Mouse (Mus musculus) kidney, embryonic 15.5 days (tissue): ENCODE data around the gene Ranbp3l. TPM values are rescaled to one million over a fixed set of nuclear protein-coding genes. Genes with fewer than 3 reads are reported as not detected.

Source experiments
- ATAC-seq: fragments of 200-750 bp; cut with Nextera tagmentation; replicated peaks from 2 replicates; pipeline ENCODE4 v1.8.0; 2017; ENCODE audit warnings: moderate TSS enrichment; ENCODE audit not compliant: low FRiP score
- H3K27ac ChIP-seq: fragments of 300-500 bp; sonication (generic); 2 replicates; pipeline ENCODE4 v1.5.1; 2015; ENCODE audit warnings: mild to moderate bottlenecking, inconsistent platforms
- H3K27me3 ChIP-seq: fragments of 300-500 bp; sonication (generic); 2 replicates; pipeline ENCODE4 v1.6.1; 2015; ENCODE audit warnings: inconsistent platforms
- H3K36me3 ChIP-seq: fragments of 300-500 bp; sonication (generic); 2 replicates; pipeline ENCODE4 v1.6.1; 2015; ENCODE audit warnings: inconsistent platforms
- H3K4me1 ChIP-seq: fragments of 300-500 bp; sonication (generic); 2 replicates; pipeline ENCODE4 v1.6.1; 2015; ENCODE audit warnings: inconsistent platforms
- H3K4me2 ChIP-seq: fragments of 300-500 bp; sonication (generic); 2 replicates; pipeline ENCODE4 v1.6.1; 2015; ENCODE audit warnings: moderate library complexity, mild to moderate bottlenecking, inconsistent platforms
- H3K4me3 ChIP-seq: fragments of 300-500 bp; sonication (generic); replicated peaks from 2 replicates; pipeline ENCODE4 v1.5.1; 2015; ENCODE audit warnings: mild to moderate bottlenecking, inconsistent platforms
- H3K9ac ChIP-seq: fragments of 300-500 bp; sonication (generic); 2 replicates; pipeline ENCODE4 v1.6.1; 2015; ENCODE audit warnings: mild to moderate bottlenecking, inconsistent platforms
- H3K9me3 ChIP-seq: fragments of 300-500 bp; sonication (generic); replicated peaks from 2 replicates; pipeline ENCODE4 v1.6.1; 2016; ENCODE audit warnings: inconsistent platforms
- WGBS: fragments of 180-500 bp; shearing (Covaris S2); methylation state at CpG from one replicate; pipeline ENCODE4 v1.1.7; 2015; ENCODE audit warnings: mixed read lengths; 5-methylcytosine and 5-hydroxymethylcytosine counted together
- polyA plus RNA-seq: library from polyadenylated mRNA; unstranded; fragments of >200 nt; fragmentation: Nextera tagmentation; extraction: Ambion mirVana; gene quantifications from 2 replicates; pipeline ENCODE4 v1.2.1, GENCODE M21; 2015

Gene Ranbp3l
- polyA plus RNA-seq, 1 experiment from 2014 or later: 1.9 TPM

DNA sequence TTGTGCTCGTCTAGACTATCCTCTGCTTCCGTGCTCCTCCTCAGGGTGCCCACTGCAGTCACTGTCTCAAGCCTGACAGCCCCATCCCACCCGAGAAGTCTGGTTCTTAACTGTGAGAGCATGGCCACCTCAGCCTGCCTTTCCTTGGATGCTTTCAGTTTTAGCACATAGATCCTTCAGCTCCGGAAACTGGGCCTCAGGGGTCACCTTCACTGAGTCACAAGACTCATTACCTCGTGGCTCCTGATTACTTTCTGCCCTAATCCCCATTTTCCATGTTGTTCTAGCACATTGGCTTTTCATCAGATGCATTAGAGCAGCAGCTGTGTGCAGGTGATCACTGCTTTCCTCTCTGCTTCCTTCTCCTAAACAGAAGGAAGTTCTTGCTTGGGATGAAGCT is 119.7 kb downstream of the Ranbp3l start:
- Histone ChIP-seq H3K4me3 (no peak overlapping the region), H3K27me3 (no peaks in the 10 kb centered on the region), H3K36me3 (peaks cover 31% of the 10 kb centered on the region), H3K9me3 (no peaks in the 10 kb centered on the region), H3K4me1 (peaks cover 13% of the 10 kb centered on the region), H3K4me2 (no peak overlapping the region), H3K27ac (no peak overlapping the region), H3K9ac (no peak overlapping the region)
- no peak for ATAC-seq
- WGBS: 77% methylated on average over 5 of the region's 5 CpGs

- ATAC-seq: no peak
- H3K4me2 ChIP-seq: no peak overlapping the region
- WGBS: 91% methylated on average over 17 of the region's 17 CpGs
- H3K27me3 ChIP-seq: no peaks in the 10 kb centered on the region
- H3K4me1 ChIP-seq: peaks cover 13% of the 10 kb centered on the region
- no peak overlapping the region for H3K9ac ChIP-seq
- H3K9me3 ChIP-seq: no peaks in the 10 kb centered on the region
- peak overlapping the region; percentile 4; the same call in 1 of the 2 replicates for H3K27ac ChIP-seq
- H3K4me3 ChIP-seq: no peak overlapping the region
- peaks cover 37% of the 10 kb centered on the region for H3K36me3 ChIP-seq
Observed at GRCm38 (mm10) chr15:9087895-9088682, 120.3 kb downstream of the Ranbp3l start.

DNA sequence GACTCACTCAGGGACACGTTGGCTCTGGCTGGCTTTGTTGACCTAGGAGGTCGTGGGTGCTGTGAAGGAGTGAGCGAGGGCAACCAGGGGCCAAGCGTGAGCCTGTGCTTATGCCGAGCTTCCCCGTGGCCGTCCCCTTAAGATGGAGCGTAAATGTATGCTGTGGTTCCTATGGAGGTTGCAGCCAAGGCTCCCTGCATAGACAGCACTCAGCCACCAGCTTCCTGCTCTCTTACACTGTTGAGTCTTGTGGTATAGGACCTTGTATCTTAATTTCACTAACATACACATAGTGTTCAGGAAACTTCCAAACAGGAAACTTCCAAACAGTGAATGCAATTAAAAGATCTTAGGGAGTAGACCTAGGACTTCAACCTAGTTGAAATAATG is 120.9 kb downstream of the Ranbp3l start:
- 59% methylated on average over 8 of the region's 8 CpGs for WGBS
- H3K27ac ChIP-seq: peak overlapping the region; percentile 4; the same call in 1 of the 2 replicates
- no peak for ATAC-seq

DNA sequence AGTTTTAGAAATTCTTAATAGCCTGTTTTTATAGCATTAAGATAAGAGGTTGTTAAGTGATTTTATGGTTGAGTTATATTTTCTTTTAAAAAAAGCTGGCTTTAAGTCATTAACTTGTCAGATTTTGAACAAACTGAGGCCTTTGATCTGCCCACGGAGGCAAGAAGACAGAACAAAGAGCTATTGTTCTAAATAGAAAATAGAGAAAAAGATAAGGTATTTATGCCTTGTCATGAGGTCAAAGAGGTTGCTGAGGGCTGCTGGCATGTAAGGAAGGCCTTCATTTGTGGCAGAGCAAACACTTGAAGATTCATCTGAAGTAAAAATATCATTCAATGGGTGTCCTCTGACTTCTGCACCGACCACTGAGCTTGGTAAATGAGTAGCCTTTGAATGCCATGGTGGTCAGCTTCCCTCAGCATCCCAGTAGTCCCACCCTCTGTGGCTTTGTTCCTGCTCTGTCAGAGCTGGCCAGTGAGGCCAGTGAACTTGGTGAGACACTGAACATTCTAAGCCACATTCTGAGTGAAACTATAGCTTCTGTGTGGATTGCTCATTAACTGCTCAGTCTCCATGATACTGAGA is 121.5 kb downstream of the Ranbp3l start:
- Histone ChIP-seq H3K36me3 (peaks cover 44% of the 10 kb centered on the region), H3K4me2 (no peak overlapping the region), H3K9ac (no peak overlapping the region), H3K4me3 (no peak overlapping the region), H3K27ac (no peak overlapping the region), H3K4me1 (peaks cover 18% of the 10 kb centered on the region), H3K9me3 (no peaks in the 10 kb centered on the region), H3K27me3 (no peaks in the 10 kb centered on the region)
- ATAC-seq: peak; percentile 60
- WGBS: 17% methylated on average over 2 of the region's 2 CpGs

More for the DNA sequence above, 120.9 kb downstream of the Ranbp3l start:
- Histone ChIP-seq H3K4me1 (peaks cover 13% of the 10 kb centered on the region), H3K9ac (no peak overlapping the region), H3K36me3 (peaks cover 42% of the 10 kb centered on the region), H3K27me3 (no peaks in the 10 kb centered on the region), H3K9me3 (no peaks in the 10 kb centered on the region), H3K4me2 (no peak overlapping the region), H3K4me3 (no peak overlapping the region)

DNA sequence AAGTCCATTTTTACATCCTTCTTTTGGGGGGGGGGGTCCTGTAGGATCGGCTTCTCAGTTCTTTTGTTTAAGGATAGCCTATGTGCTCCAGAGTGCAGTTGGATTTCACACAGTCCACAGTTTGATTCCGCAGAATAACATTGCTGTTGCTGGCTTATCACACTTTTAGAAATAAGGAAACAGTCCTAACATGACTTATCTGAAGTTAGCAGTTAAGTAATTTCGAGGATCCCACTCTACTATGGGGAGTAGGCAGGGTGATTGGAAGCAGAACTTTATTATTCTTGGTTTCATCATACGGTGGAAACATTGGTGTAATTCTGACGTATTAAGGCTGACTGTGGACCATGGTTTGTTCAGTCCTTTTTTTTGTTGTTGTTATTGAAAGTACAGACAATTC is 122.9 kb downstream of the Ranbp3l start:
- no peak overlapping the region for H3K4me2 ChIP-seq
- peaks cover 24% of the 10 kb centered on the region for H3K4me1 ChIP-seq
- H3K9ac ChIP-seq: no peak overlapping the region
- 91% methylated on average over 5 of the region's 5 CpGs for WGBS
- no peak overlapping the region for H3K4me3 ChIP-seq
- no peaks in the 10 kb centered on the region for H3K27me3 ChIP-seq
- H3K27ac ChIP-seq: no peak overlapping the region
- H3K36me3 ChIP-seq: peaks cover 42% of the 10 kb centered on the region
- H3K9me3 ChIP-seq: no peaks in the 10 kb centered on the region
- ATAC-seq: no peak

- no peak overlapping the region for H3K9ac ChIP-seq
- H3K9me3 ChIP-seq: no peaks in the 10 kb centered on the region
- WGBS: 69% methylated on average over 11 of the region's 11 CpGs
- peak overlapping the region; percentile 41 for H3K4me2 ChIP-seq
- no peak overlapping the region for H3K27ac ChIP-seq
- 0 out of 2 replicates have a peak overlapping the region, but pooled peaks have one; percentile 7 for H3K4me3 ChIP-seq
- H3K27me3 ChIP-seq: no peaks in the 10 kb centered on the region
- ATAC-seq: peak; percentile 47
- H3K4me1 ChIP-seq: peaks cover 16% of the 10 kb centered on the region
- peaks cover 43% of the 10 kb centered on the region for H3K36me3 ChIP-seq
Observed at GRCm38 (mm10) chr15:9093598-9094365, 126.0 kb downstream of the Ranbp3l start.

GRCm38 (mm10) chr15:9094366-9094750 is 126.6 kb downstream of the Ranbp3l start:
- ATAC-seq: peak; percentile 94
- Histone ChIP-seq H3K27ac (no peak overlapping the region), H3K4me1 (peaks cover 15% of the 10 kb centered on the region), H3K36me3 (peaks cover 43% of the 10 kb centered on the region), H3K9ac (no peak overlapping the region), H3K9me3 (no peaks in the 10 kb centered on the region), H3K4me3 (0 out of 2 replicates have a peak overlapping the region, but pooled peaks have one; percentile 7), H3K4me2 (peak overlapping the region; percentile 41), H3K27me3 (no peaks in the 10 kb centered on the region)
- WGBS: 20% methylated on average over 13 of the region's 13 CpGs

DNA sequence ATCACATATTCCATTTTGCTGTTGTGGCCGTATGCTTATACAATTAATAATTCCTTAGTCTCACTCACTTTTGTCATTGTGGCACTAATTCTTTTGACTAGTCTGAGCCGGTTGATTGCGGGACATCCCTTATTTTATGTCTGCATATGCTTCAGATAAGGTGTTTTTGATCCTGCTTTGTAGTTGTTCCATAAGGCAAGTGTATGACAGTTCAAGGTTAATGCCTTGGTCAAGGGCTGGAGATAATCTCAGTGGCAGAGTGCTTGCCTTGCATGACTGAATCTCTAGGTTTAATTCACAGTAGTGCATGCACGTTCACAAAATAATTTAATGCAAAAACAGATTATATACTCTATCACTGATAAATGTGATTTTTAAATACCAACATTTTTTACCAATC is 129.1 kb downstream of the Ranbp3l start:
- peaks cover 11% of the 10 kb centered on the region for H3K4me1 ChIP-seq
- H3K27ac ChIP-seq: no peak overlapping the region
- 90% methylated on average over 4 of the region's 4 CpGs for WGBS
- H3K36me3 ChIP-seq: peaks cover 53% of the 10 kb centered on the region
- H3K27me3 ChIP-seq: no peaks in the 10 kb centered on the region
- H3K4me3 ChIP-seq: no peak overlapping the region
- H3K9ac ChIP-seq: no peak overlapping the region
- no peak for ATAC-seq
- H3K4me2 ChIP-seq: no peak overlapping the region
- H3K9me3 ChIP-seq: no peaks in the 10 kb centered on the region

- Histone ChIP-seq H3K4me3 (no peak overlapping the region), H3K4me1 (no peaks in the 10 kb centered on the region), H3K9me3 (no peaks in the 10 kb centered on the region), H3K27ac (no peak overlapping the region), H3K36me3 (peaks cover 68% of the 10 kb centered on the region), H3K4me2 (no peak overlapping the region), H3K27me3 (no peaks in the 10 kb centered on the region), H3K9ac (no peak overlapping the region)
- ATAC-seq: no peak
- WGBS: 92% methylated on average over 10 of the region's 10 CpGs
Observed at GRCm38 (mm10) chr15:9100446-9101077, 132.8 kb downstream of the Ranbp3l start.

DNA sequence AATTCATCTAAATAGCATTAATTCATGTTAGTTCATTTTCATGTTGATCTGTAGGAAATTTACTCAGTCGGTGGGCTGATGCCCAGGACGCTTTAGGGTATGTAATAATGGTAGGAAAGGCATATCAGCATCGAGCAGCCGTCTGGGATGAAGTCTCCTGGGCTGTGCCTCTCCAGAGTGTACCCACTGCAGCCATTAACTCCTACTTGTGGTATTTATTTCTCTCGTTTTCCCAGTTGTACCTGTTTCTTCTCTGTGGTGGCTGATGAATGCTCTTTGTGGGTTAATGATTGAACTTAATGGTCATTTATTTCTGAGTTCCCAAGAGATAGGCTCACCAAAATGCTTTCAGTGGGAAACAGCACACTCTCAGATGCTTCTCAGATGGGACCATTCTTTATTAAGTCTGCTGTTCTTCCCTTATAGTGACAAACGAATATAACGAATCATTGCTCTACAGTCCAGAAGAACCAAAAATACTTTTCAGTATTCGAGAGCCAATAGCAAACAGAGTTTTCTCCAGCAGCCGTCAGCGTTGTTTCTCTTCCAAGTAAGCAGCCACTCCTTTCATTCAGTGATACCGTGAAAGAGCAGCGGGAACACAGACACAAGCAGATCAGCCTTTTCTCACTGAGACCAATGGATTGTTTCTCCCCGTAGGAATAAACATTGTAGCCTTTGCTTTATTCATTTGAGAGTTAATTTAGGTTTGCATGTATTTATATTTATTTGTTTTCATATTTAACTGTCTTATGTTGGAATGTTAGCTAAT is 138.7 kb downstream of the Ranbp3l start:
- Histone ChIP-seq H3K4me1 (no peaks in the 10 kb centered on the region), H3K9me3 (no peaks in the 10 kb centered on the region), H3K36me3 (peaks cover 69% of the 10 kb centered on the region), H3K27me3 (no peaks in the 10 kb centered on the region), H3K27ac (no peak overlapping the region), H3K4me2 (no peak overlapping the region), H3K9ac (no peak overlapping the region), H3K4me3 (no peak overlapping the region)
- no peak for ATAC-seq
- WGBS: 83% methylated on average over 13 of the region's 13 CpGs
